27 mouse cellular contexts compared by ENCODE assay signal in the genomic region with DNA sequence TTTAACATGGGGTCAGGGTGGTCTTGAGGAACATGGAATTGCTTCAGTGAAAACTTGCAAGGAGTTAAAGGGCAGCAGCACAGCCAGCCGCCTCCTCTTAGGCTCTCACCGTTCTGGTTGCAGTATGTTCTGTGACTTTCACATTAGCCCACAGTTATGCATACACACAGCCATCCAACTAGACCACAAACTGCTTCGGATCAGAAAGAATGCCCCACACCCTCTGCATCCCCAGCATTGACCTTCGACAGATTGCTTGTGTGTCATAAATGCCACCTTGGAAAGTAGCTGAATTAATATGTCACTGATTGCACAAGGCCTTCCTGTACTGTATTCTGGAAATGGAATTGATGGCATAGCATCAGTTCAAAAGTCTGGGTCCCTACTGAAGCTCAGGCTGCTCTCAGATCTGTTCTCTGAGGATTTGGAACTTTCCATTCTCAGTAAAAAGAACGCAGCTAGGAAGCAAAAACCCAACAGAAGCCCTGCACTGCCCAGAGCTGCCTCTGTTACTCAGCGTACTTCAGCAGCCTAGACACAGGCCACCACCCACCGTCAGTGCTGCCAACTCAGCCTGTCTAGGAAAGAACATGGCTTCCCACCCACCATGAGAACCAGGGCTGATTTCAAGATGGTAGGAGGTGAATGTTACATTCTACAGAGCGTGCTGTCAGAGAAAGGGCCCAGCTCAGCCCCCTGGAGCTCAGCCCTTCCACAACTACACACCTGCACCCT.
DNase-seq lines count a peak whose midpoint lies in the region; ATAC-seq and TF ChIP-seq lines count a peak whose summit lies in the region.
"Had no signal": no experiment of that assay in that cellular context is flagged by ENCODE, and none has a peak within 500 bp of the region (broad histone marks: within the 10 kb centered on the region; RNA-seq: fewer than 3 reads in every experiment).

No protein-coding gene starts in this region.

- H3K27me3 ChIP-seq in intestine, embryonic 15.5 days (replicated peaks) = no peaks in the 10 kb centered on the region
- no peaks in the 10 kb centered on the region for H3K27me3 ChIP-seq in kidney, postnatal 0 days (ENCODE audit: insufficient read depth, low read length)
- H3K27me3 ChIP-seq: hindbrain, embryonic 12.5 days; limb, embryonic 13.5 days; lung, embryonic 15.5 days; neural tube, embryonic 13.5 days had no signal

- TF ChIP-seq CTCF in kidney, postnatal 0 days (IDR thresholded peaks at IDR 0.05; ENCODE audit: low read depth) = no peak

- H3K4me1 ChIP-seq in intestine, embryonic 15.5 days (replicated peaks) = no peaks in the 10 kb centered on the region; the same call in 1 of the 2 replicates
- no peaks in the 10 kb centered on the region for H3K4me1 ChIP-seq in kidney, postnatal 0 days (replicated peaks; ENCODE audit: insufficient read depth, low read length)
- H3K4me1 ChIP-seq: forebrain, embryonic 10.5 days; hindbrain, embryonic 12.5 days; lung, embryonic 15.5 days had no signal

- H3K9ac ChIP-seq in intestine, embryonic 15.5 days = no peak overlapping the region
- H3K9ac ChIP-seq in kidney, postnatal 0 days (ENCODE audit: low read depth, low read length) = no peak overlapping the region
- H3K9ac ChIP-seq: hindbrain, embryonic 12.5 days; limb, embryonic 13.5 days; lung, embryonic 15.5 days; neural tube, embryonic 13.5 days had no signal

- H3K4me2 ChIP-seq in intestine, embryonic 15.5 days (replicated peaks) = no peak overlapping the region
- H3K4me2 ChIP-seq in kidney, postnatal 0 days (ENCODE audit: low read length) = no peak overlapping the region
- H3K4me2 ChIP-seq: heart, embryonic 11.5 days; hindbrain, embryonic 12.5 days; limb, embryonic 13.5 days; liver, embryonic 11.5 days; lung, embryonic 15.5 days; midbrain, embryonic 11.5 days; neural tube, embryonic 13.5 days had no signal

- peak; percentile 45 for ATAC-seq in intestine, embryonic 15.5 days
- ATAC-seq in kidney, postnatal 0 days (replicated peaks; ENCODE audit: low FRiP score, low read depth) = no peak
- no peak for ATAC-seq in granulocyte monocyte progenitor cell, adult 5-6 weeks (replicated peaks; ENCODE audit: poor library complexity, severe bottlenecking)
- ATAC-seq: forebrain, embryonic 16.5 days; hindbrain, postnatal 0 days had no signal

- no peak overlapping the region for H3K27ac ChIP-seq in intestine, embryonic 15.5 days
- no peak overlapping the region; the same call in 1 of the 2 replicates for H3K27ac ChIP-seq in kidney, postnatal 0 days
- H3K27ac ChIP-seq: forebrain, embryonic 10.5 days; hindbrain, embryonic 12.5 days; hindbrain, postnatal 0 days; layer of hippocampus, adult 2 months; left cerebral cortex, adult 2 months; limb, embryonic 13.5 days; lung, embryonic 15.5 days; neural tube, embryonic 13.5 days had no signal

- WGBS in intestine, embryonic 15.5 days = 75% methylated on average over 8 of the region's 8 CpGs
- WGBS in kidney, postnatal 0 days = 80% methylated on average over 8 of the region's 8 CpGs

- H3K9me3 ChIP-seq in intestine, embryonic 15.5 days = no peaks in the 10 kb centered on the region
- H3K9me3 ChIP-seq in kidney, postnatal 0 days (replicated peaks; ENCODE audit: low read length) = no peaks in the 10 kb centered on the region; the same call in 1 of the 2 replicates
- H3K9me3 ChIP-seq: forebrain, embryonic 10.5 days; hindbrain, embryonic 12.5 days; lung, embryonic 15.5 days had no signal

- peak; percentile 19 for DNase-seq in adrenal gland, postnatal 14 days
- no peak for DNase-seq in adrenal gland, postnatal 25 days
- DNase-seq in kidney, adult 8-10 months = peak; percentile 2 to 20
- no peak for DNase-seq in kidney, postnatal 25 days
- peak; percentile 14 for DNase-seq in kidney, postnatal 0 days (ENCODE audit: low spot score)
- DNase-seq in embryo, embryonic 9.5 days (ENCODE audit: extremely low spot score) = no peak
- DNase-seq: cerebellum, adult 8-10 months; cerebellum, postnatal 25 days; gastrocnemius, postnatal 14 days; heart, adult 11 months; heart, postnatal 36 days; lung, postnatal 36 days; thymus, postnatal 4 days had no signal

- H3K36me3 ChIP-seq in intestine, embryonic 15.5 days = no peaks in the 10 kb centered on the region
- H3K36me3 ChIP-seq in kidney, postnatal 0 days (ENCODE audit: insufficient read depth, low read length) = no peaks in the 10 kb centered on the region
- H3K36me3 ChIP-seq: forebrain, embryonic 10.5 days; hindbrain, embryonic 12.5 days; lung, embryonic 15.5 days; neural tube, embryonic 13.5 days had no signal

- H3K4me3 ChIP-seq in intestine, embryonic 15.5 days (replicated peaks) = no peak overlapping the region
- no peak overlapping the region for H3K4me3 ChIP-seq in kidney, postnatal 0 days (replicated peaks; ENCODE audit: low read depth, low read length)
- H3K4me3 ChIP-seq: forebrain, embryonic 10.5 days; hindbrain, embryonic 12.5 days; layer of hippocampus, adult 2 months; left cerebral cortex, adult 2 months; limb, embryonic 13.5 days; lung, embryonic 15.5 days; neural tube, embryonic 13.5 days had no signal

Comparison
In these comparisons a context has a peak if more than half of its experiments do, and no peak if none do; other contexts are left out.
1. DNase-seq: peak in adrenal gland, postnatal 14 days (single experiment), kidney, adult 8-10 months (2 of 2) and kidney, postnatal 0 days (single experiment); none in adrenal gland, postnatal 25 days (single experiment), kidney, postnatal 25 days (0 of 2) and embryo, embryonic 9.5 days (single experiment).